Mouse (Mus musculus): ENCODE measurements around the gene Trpm5. TPM values are rescaled to one million over a fixed set of nuclear protein-coding genes. Genes with fewer than 3 reads are reported as not detected.

Gene Trpm5
- total RNA-seq (2014; rRNA removed) (2.1 and 3.0 TPM in 2 replicates), polyA plus RNA-seq (2015; fragmentation: Nextera tagmentation; extraction: Ambion mirVana) (2.0 and 2.6 TPM in 2 replicates)

DNA sequence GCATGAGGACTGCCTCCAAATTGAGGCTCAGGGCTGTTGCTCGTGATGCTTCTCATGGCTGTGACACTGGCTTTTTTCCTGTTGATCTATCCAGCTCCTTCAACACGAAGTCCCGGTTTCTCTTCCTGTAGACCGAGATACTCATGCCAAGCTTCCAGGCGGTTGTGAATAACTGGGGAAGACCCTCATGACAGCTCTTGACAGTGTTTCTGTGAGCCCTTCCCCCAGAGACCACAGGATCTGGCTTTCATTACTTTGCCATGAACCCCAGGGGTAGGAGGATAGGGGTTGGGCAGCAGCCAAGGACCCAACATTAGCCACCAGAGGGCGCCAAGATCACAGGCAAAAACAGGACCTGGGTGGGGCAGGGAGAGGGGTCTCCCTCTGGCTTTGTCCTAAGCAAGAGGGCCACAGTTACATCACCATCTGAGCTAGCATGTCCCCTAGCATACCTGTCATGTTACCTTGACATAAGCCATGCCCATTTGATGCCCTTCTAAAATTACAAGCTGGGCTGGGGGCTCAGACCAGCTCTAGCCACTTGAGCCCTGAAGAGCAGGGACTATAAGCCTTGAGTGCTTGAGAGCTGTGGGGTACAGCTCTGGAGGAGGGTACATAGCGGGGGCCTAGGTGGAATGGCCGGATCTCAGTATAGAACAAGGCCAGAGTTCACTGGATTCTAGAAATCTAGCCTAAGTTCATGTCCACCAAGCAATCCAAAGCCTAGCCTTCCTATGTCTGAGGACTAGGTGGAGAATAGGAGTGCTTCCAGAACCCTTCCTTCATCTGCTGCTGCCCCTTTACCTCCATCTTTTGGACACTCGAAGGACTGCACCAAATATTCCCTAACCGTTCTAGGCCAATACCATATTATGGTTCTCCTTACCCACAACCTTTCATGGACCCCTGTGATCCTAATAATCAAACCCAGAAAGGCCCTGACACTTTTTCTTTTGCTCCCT, at the start of gene Trpm5:
Gene Trpm5 (minus strand): TSS at position 51 of the 962 bp plus-strand sequence.
- Histone ChIP-seq H3K27ac (no peak within 1 kb of the TSS), H3K27me3 (ENCODE audit: insufficient read depth, low read length) (no peaks in the 10 kb centered on the region), H3K4me1 (ENCODE audit: insufficient read depth, low read length) (no peaks in the 10 kb centered on the region), H3K4me3 (ENCODE audit: low read length) (no peak within 1 kb of the TSS), H3K36me3 (ENCODE audit: insufficient read depth, low read length) (no peaks in the 10 kb centered on the region), H3K4me2 (ENCODE audit: low read depth, low read length) (no peak within 1 kb of the TSS), H3K9me3 (ENCODE audit: low read length) (no peaks in the 10 kb centered on the region), H3K9ac (replicated peaks; ENCODE audit: low read length) (no peak within 1 kb of the TSS)
- peak; percentile 66 for DNase-seq (ENCODE audit: low spot score)
- 43% methylated on average over 10 of the region's 10 CpGs for WGBS
- TF ChIP-seq CTCF (IDR thresholded peaks at IDR 0.05; ENCODE audit: low read depth), result peak; percentile 86
- peak; percentile 76 for ATAC-seq

DNA sequence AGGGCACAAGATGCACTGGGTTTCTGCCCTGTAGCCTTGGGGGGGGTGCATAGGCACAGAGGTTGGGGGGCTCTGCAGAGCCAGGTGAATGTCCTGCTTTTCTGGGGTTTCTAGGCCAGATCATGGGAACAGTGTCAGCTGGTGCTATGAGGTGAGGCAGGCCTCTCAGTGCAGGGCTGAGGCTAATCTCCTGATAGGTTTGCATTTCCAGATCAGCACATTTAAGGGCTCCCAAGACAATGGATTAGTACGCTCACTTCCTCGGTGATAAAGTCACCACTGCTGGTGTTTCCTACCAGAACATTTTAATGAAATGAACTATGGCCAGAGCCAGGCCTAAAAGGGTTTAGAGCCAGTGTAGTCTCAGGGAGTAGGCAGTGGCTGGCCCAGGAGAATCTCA, 48.2 kb upstream of the Trpm5 start:
- Histone ChIP-seq H3K4me2 (ENCODE audit: low read depth, low read length) (no peak overlapping the region), H3K9ac (replicated peaks; ENCODE audit: low read length) (no peak overlapping the region), H3K27me3 (ENCODE audit: insufficient read depth, low read length) (no peaks in the 10 kb centered on the region), H3K9me3 (ENCODE audit: low read length) (no peaks in the 10 kb centered on the region), H3K4me3 (ENCODE audit: low read length) (no peak overlapping the region), H3K4me1 (ENCODE audit: insufficient read depth, low read length) (no peaks in the 10 kb centered on the region), H3K27ac (no peak overlapping the region), H3K36me3 (ENCODE audit: insufficient read depth, low read length) (no peaks in the 10 kb centered on the region)
- WGBS, result 88% methylated on average over 2 of the region's 2 CpGs
- DNase-seq (ENCODE audit: low spot score) (no peak), ATAC-seq (no peak)
- TF ChIP-seq CTCF (IDR thresholded peaks at IDR 0.05; ENCODE audit: low read depth), result no peak

DNA sequence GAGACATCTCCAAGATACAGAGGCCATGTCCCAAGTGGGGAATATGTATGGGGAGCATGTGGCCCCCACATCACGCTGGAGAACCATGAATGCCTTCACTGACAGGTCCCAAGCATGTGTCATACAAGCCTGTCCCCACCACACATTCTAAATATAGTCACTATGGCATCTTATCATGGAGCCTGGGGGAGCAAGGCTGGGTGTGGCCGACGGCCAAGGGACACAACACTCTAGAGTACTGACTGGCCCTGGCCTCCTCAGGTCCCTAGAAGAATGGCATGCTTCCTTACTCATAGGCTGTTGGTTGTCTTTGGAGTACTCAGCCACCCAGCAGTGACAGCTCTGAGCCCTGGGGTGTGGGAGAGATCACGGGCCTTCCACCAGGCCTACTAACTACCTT, 45.5 kb upstream of the Trpm5 start:
- no peaks in the 10 kb centered on the region for H3K9me3 ChIP-seq (ENCODE audit: low read length)
- 89% methylated on average over 4 of the region's 4 CpGs for WGBS
- no peak for TF ChIP-seq CTCF (IDR thresholded peaks at IDR 0.05; ENCODE audit: low read depth)

DNA sequence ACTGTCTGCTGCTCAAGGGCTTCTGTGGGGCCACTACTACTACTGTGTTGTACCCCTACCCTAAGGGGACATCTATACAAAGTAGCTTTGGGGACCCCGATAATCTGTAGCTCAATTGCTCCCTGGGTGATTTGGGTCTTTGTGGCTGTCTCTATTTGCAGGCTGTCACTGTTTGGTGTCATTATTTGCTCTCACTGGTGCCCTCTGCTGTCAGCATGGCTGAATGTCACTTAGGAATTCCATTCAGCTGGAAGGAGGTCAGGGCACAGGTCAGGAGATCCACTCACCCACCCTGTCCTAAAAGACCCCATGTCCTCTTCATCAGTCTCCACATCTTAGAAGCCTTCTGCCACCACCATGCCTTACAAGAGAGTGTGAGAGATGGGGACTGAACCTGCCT, 44.3 kb upstream of the Trpm5 start:
- DNase-seq (ENCODE audit: low spot score) (peak; percentile 71), ATAC-seq (peak; percentile 49; the same call in 1 of the 2 replicates)
- H3K9ac ChIP-seq (replicated peaks; ENCODE audit: low read length), result no peak overlapping the region
- no peak overlapping the region for H3K4me3 ChIP-seq (ENCODE audit: low read length)
- H3K27me3 ChIP-seq (ENCODE audit: insufficient read depth, low read length), result no peaks in the 10 kb centered on the region
- peak; percentile 81 for TF ChIP-seq CTCF (IDR thresholded peaks at IDR 0.05; ENCODE audit: low read depth)
- H3K4me2 ChIP-seq (ENCODE audit: low read depth, low read length), result no peak overlapping the region
- H3K9me3 ChIP-seq (ENCODE audit: low read length), result no peaks in the 10 kb centered on the region
- H3K36me3 ChIP-seq (ENCODE audit: insufficient read depth, low read length), result no peaks in the 10 kb centered on the region
- 18% methylated on average over 1 of the region's 1 CpGs for WGBS
- H3K27ac ChIP-seq, result no peak overlapping the region
- no peaks in the 10 kb centered on the region for H3K4me1 ChIP-seq (ENCODE audit: insufficient read depth, low read length)

More for the DNA sequence above, 45.5 kb upstream of the Trpm5 start:
- DNase-seq (ENCODE audit: low spot score), result no peak
- H3K36me3 ChIP-seq (ENCODE audit: insufficient read depth, low read length), result no peaks in the 10 kb centered on the region
- no peaks in the 10 kb centered on the region for H3K27me3 ChIP-seq (ENCODE audit: insufficient read depth, low read length)
- H3K27ac ChIP-seq, result no peak overlapping the region
- no peak overlapping the region for H3K4me3 ChIP-seq (ENCODE audit: low read length)
- no peaks in the 10 kb centered on the region for H3K4me1 ChIP-seq (ENCODE audit: insufficient read depth, low read length)
- ATAC-seq, result no peak
- no peak overlapping the region for H3K9ac ChIP-seq (replicated peaks; ENCODE audit: low read length)
- no peak overlapping the region for H3K4me2 ChIP-seq (ENCODE audit: low read depth, low read length)

DNA sequence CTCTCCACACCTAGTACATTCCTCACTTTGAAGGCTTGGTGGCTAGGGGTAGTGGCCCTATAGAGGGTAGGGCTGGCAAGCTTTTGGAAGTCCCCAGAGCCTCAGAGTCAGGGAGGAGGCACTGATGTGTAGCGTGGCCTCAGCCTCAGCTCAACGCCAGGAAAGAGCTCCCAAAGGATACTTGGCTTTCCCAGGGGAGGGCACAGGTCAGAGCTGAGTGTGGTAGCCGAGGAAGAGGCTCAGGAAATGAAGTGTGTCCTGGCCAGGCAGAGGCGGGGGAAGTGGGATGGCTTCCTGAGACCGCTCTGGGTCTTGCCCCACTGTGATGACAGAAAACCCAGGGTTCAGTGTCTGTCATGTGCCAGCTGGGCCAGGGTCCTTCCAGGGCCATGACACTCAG, 42.1 kb upstream of the Trpm5 start:
- TF ChIP-seq CTCF (IDR thresholded peaks at IDR 0.05; ENCODE audit: low read depth), result no peak
- Histone ChIP-seq H3K9ac (replicated peaks; ENCODE audit: low read length) (no peak overlapping the region), H3K27ac (no peak overlapping the region), H3K9me3 (ENCODE audit: low read length) (no peaks in the 10 kb centered on the region), H3K4me2 (ENCODE audit: low read depth, low read length) (no peak overlapping the region), H3K4me1 (ENCODE audit: insufficient read depth, low read length) (no peaks in the 10 kb centered on the region), H3K27me3 (ENCODE audit: insufficient read depth, low read length) (no peaks in the 10 kb centered on the region), H3K4me3 (ENCODE audit: low read length) (no peak overlapping the region), H3K36me3 (ENCODE audit: insufficient read depth, low read length) (no peaks in the 10 kb centered on the region)
- DNase-seq (ENCODE audit: low spot score), result no peak
- WGBS, result 61% methylated on average over 5 of the region's 5 CpGs
- ATAC-seq, result no peak

DNA sequence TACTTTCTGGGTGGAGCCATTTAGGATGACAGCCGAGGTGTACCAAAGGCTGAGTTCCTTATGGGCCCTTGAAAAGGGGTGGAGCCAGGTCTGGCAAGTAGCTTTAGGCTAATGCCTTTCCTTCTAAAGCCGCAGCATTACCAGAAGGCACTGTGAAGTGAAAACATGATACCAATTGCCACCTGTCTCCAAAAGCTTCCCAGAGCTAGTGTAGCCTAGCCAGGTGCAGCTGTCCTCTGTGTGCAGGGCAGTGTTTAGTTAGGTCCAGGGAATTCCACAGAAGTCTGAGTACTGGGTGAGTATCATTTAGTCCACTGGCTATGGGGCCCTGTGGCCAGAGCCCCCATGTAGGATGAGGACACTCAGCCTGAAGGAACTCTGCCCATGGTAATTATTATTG, 41.7 kb upstream of the Trpm5 start:
- Histone ChIP-seq H3K36me3 (ENCODE audit: insufficient read depth, low read length) (no peaks in the 10 kb centered on the region), H3K9ac (replicated peaks; ENCODE audit: low read length) (no peak overlapping the region), H3K9me3 (ENCODE audit: low read length) (no peaks in the 10 kb centered on the region), H3K4me3 (ENCODE audit: low read length) (no peak overlapping the region), H3K27ac (no peak overlapping the region), H3K4me1 (ENCODE audit: insufficient read depth, low read length) (no peaks in the 10 kb centered on the region), H3K4me2 (ENCODE audit: low read depth, low read length) (no peak overlapping the region), H3K27me3 (ENCODE audit: insufficient read depth, low read length) (no peaks in the 10 kb centered on the region)
- WGBS, result 78% methylated on average over 2 of the region's 2 CpGs
- ATAC-seq (no peak), DNase-seq (ENCODE audit: low spot score) (no peak)
- no peak for TF ChIP-seq CTCF (IDR thresholded peaks at IDR 0.05; ENCODE audit: low read depth)

DNA sequence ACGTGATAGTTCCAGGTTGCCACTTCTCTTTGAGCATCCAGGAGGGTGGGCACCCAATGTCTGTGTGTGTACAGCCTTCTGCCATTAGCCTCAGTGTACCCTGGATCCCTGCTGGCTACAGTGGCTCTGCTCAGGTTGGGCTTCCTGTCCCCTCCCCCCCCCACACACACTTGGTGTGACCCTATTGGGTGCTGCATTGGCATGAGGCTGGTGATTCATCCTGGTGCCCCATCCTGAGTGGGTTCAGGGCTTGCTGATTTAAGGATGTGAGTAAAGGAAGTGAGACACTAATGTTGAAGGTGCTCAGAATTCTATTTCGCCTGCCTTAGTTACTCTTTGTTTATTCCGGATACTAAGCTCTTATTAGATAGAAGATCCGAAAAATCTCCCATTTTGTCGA, 38.4 kb upstream of the Trpm5 start:
- H3K4me3 ChIP-seq (ENCODE audit: low read length), result no peak overlapping the region
- ATAC-seq, result no peak
- H3K27ac ChIP-seq, result no peak overlapping the region
- no peaks in the 10 kb centered on the region for H3K36me3 ChIP-seq (ENCODE audit: insufficient read depth, low read length)
- 79% methylated on average over 5 of the region's 5 CpGs for WGBS
- no peak for DNase-seq (ENCODE audit: low spot score)
- H3K4me1 ChIP-seq (ENCODE audit: insufficient read depth, low read length), result no peaks in the 10 kb centered on the region
- no peak overlapping the region for H3K4me2 ChIP-seq (ENCODE audit: low read depth, low read length)
- TF ChIP-seq CTCF (IDR thresholded peaks at IDR 0.05; ENCODE audit: low read depth), result no peak
- H3K9me3 ChIP-seq (ENCODE audit: low read length), result no peaks in the 10 kb centered on the region
- H3K27me3 ChIP-seq (ENCODE audit: insufficient read depth, low read length), result no peaks in the 10 kb centered on the region
- no peak overlapping the region for H3K9ac ChIP-seq (replicated peaks; ENCODE audit: low read length)
